Mouse (Mus musculus): ENCODE data around the gene Rnf207.

Gene Rnf207

GRCm38 (mm10) chr4:152294188-152294929 lies 24.4 kb downstream of the Rnf207 start:
- no peak for DNase-seq (ENCODE audit: low spot score in 2 of 2)

DNA sequence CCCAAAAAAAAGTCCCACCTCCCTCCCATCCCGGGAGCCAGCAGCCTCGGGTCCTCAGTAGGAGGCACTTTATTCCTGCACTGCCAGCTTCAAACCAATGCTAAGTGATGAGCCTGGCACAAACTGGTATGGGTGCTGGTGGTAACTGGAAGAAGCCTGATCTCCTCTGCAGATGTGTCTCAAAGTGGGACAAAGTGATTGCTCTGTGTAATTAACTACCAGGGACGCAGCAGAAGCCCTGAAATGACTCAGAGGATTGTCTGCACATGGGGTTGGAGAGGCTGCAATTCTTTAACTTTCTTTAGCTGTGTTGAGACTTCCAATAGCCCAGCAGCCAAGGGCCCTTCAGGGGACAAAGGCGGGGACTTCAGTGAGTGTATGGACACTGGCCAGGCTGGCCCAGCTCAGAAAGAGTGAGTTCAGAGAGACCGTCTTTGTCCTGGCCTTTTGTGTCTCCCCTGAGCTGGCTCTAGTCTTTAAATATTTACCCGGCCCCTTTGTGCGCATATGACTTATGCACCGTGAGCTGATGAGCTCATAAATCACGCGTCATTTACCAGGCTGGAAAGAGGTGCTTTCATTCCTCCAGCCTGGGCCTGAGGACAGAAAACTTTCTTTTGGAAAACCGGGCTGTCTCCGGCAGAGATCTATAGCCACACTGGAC lies 26.6 kb downstream of the Rnf207 start:
- no peak for DNase-seq (ENCODE audit: low spot score in 2 of 2)

DNA sequence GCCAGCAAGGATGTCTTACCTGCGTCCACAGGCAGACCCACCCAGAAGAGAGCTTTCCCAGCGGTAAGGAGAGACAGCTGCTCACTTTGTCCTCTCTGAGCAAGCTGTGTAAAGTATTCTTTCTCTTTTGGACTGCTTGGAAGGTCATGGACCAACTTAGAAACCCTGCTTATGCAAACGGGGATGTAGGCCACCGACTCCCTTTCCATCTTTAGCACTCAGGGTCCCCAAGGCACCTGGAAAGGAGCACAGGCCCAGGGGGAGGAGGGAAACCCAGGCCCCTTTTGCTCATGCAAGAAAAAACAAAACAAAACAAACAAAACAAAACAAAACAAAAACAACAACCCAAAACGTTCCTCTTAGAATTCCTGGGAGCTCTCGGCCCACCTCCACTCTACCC lies 27.2 kb downstream of the Rnf207 start, which contains the start of gene Hes3:
Gene Hes3, minus strand, starts transcription at position 101 of the 400 bp plus-strand sequence.
- DNase-seq (ENCODE audit: low spot score in 2 of 2): no peak

DNA sequence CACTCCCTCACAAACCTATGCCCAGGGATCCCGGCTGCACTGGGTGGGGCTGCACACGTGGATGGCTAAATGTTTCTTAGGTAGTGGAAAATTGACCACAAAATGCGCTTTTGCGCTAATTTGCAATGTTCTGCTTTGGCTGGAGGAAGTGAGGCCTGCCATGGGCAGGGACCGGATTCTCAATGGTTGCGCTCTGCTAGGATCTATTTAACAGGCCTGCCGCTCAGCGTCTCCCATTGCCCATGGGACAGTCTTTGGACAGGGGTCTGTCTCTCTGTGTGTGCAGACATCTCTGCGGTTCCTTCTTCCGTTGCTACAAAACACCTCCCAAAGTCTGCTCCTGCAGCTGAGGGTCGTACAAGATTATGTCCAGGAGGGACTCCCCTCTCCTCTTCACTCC lies 27.8 kb downstream of the Rnf207 start:
- no peak for DNase-seq (ENCODE audit: low spot score in 2 of 2)

- no peak for DNase-seq (ENCODE audit: low spot score in 2 of 2)
Observed at GRCm38 (mm10) chr4:152290385-152290784, 28.4 kb downstream of the Rnf207 start.

DNA sequence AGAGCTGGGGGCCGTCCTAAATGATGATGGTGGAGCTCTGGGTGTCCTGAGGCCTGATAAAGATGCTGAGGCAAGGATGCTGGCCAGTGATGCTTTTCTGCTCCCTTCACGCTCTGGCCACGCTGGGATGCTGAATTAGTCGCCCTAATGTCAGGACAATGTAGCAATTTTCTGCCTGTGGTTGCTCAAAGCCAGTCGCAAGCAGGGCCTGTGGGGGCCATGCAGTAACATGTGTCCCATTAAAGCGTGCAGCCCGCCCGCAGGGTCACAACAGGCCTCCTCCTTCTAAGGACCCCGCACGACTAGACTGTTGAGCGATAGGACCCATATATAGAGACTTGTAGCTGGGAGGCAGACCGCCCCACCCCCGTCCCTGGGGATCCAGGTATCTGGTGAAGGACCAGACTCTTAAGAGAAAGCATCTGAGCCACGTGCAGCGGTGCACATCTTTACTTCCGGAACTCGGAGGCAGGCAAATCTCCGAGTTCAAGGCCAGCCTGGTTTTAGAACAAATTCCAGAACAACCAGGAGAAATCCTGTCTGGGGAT lies 30.3 kb downstream of the Rnf207 start:
- DNase-seq (ENCODE audit: low spot score in 2 of 2): no peak

GRCm38 (mm10) chr4:152287317-152288120 lies 31.3 kb downstream of the Rnf207 start:
- no peak for DNase-seq (ENCODE audit: low spot score in 2 of 2)

DNA sequence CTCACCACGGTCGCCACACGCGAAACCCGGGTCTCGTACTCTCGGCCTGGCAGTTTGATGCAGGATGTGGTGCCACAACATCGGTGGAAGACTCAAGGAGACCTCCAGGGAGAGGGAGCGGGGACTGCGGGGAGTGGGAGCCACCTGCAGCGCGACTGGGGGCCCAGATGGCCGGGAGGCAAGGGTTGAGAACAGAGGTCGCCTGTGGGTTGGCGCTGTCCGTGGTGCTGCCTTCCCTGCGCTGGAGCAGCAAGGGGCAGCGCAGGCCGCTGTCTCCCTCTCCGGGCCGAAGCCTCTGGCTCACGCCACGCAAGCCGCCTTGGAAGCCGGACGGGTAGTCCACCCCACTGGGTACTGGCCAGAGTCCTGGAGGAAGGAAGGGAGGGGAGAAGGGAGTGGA lies 31.9 kb downstream of the Rnf207 start:
- no peak for DNase-seq (ENCODE audit: low spot score in 2 of 2)

GRCm38 (mm10) chr4:152286183-152286582 lies 32.6 kb downstream of the Rnf207 start:
- no peak for DNase-seq (ENCODE audit: low spot score in 2 of 2)

DNA sequence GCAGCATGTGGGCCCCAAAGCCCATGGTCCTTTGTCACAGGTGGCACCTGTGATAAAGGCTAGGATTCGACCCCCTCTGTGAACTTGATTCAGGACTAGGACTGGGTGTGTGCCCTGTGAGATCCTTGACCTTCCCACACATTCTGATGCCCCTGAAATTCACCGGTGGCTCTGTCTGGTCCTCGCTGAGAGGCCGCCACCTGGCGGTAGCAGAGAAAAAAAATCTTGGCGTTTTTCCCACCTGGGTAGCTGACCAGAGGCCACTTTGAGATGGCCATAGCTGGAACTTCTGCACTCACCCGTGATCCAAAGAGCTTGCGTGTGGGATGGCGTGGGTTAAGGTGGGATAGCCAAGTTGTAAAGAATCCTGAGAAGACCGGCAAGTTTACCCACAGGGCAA lies 33.3 kb downstream of the Rnf207 start:
- no peak for DNase-seq (ENCODE audit: low spot score in 2 of 2)

- DNase-seq (ENCODE audit: low spot score in 2 of 2): peak; percentile 71 to 72
Observed at GRCm38 (mm10) chr4:152283186-152283950, 35.4 kb downstream of the Rnf207 start.

DNA sequence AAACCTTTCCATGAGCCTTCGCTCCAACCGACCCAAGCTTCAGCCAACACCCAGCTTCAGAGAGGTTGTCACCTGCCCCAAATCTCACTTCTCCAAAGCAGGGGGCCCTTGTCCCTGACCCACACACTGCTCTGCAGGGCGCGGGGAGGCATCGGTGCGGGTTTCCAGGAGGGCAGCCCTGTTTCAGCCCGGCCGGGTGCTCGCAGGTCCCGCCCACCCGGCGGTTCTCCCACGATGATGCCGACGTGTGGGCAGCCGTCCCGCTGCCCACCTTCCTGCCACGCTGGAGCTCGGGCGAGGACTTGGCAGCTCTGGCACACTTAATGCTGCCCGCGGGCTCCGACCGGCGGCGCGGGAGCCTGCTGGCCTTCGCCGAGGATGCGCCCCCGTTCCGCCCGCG lies 36.1 kb downstream of the Rnf207 start:
- no peak for DNase-seq (ENCODE audit: low spot score in 2 of 2)

DNA sequence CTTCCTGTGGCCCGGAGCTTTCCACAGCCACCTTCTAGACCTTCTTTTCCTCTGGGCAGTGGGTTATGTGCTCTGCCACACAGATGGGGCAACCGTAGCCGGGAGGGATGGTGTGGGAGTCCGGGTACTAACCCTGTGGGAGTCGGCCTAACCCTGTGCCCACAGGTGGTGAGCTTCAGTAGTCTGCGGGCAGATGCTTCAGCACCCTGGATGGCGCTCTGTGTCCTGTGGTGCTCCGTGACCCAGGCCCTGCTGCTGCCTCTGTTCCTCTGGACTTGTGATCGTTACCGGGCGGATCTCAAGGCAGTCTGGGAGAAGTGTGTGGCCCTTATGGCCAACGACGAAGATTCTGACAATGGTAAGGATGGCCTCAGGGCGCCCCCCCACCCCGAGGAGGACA lies 37.2 kb downstream of the Rnf207 start:
- DNase-seq (ENCODE audit: low spot score in 2 of 2): no peak

GRCm38 (mm10) chr4:152278986-152279385 lies 39.8 kb downstream of the Rnf207 start:
- DNase-seq (ENCODE audit: low spot score in 2 of 2): no peak

DNA sequence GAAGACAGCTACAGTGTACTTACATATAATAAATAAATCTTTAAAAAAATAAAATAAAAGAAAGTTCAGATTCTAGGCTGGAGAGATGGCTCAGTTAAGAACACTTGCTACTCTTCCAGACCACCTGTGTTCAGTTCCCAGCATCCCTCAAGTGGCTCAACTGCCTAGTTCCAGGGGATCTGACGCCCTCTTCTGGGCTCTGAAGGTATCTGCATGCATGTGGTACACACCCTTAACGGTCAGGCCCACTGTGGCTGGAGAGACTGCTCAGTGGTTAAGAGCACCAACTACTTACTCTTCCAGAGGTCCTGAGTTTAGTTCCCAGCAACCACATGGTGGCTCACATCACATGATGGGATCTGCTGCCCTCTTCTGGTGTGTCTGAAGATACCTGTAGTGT lies 40.9 kb downstream of the Rnf207 start:
- no peak for DNase-seq (ENCODE audit: low spot score in 2 of 2)

GRCm38 (mm10) chr4:152276389-152277347 lies 42.1 kb downstream of the Rnf207 start:
- no peak for DNase-seq (ENCODE audit: low spot score in 2 of 2)

- DNase-seq (ENCODE audit: low spot score in 2 of 2): no peak
Observed at GRCm38 (mm10) chr4:152274681-152275131, 44.1 kb downstream of the Rnf207 start.

GRCm38 (mm10) chr4:152273621-152274236 lies 45.1 kb downstream of the Rnf207 start, which contains the start of gene Gpr153:
Gene Gpr153, plus strand, starts transcription at chr4:152274232.
- no peak for DNase-seq (ENCODE audit: low spot score in 2 of 2)

DNA sequence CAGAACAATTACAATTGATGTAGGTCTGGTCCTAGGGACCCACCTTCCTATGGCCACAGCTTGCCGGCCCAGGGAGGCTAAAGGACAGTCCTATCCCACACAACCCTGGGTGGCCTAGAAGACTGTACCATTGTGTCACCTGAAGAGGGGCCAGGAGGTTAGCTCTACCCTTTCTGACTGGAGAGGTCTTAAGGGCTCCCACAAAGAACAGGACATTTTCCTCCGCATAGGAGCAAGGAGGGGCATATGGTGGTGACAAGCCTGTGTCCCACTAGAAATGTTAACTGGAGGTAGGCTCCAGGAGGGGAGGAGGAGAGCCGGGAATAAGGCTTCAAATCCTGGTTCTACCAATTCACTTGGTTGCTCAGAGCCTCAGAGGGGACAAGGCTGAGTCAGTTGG lies 45.6 kb downstream of the Rnf207 start:
- DNase-seq (ENCODE audit: low spot score in 2 of 2): no peak
